Mouse (Mus musculus) naive thymus-derived CD4-positive, alpha-beta T cell, adult 2 months (primary cell): ENCODE data around the gene Tctex1d4.

Source experiments
- DNase-seq: peaks from one replicate; pipeline ENCODE4 v3.0.0-alpha.2; 2011; ENCODE audit warnings: low read depth

Gene Tctex1d4

DNA sequence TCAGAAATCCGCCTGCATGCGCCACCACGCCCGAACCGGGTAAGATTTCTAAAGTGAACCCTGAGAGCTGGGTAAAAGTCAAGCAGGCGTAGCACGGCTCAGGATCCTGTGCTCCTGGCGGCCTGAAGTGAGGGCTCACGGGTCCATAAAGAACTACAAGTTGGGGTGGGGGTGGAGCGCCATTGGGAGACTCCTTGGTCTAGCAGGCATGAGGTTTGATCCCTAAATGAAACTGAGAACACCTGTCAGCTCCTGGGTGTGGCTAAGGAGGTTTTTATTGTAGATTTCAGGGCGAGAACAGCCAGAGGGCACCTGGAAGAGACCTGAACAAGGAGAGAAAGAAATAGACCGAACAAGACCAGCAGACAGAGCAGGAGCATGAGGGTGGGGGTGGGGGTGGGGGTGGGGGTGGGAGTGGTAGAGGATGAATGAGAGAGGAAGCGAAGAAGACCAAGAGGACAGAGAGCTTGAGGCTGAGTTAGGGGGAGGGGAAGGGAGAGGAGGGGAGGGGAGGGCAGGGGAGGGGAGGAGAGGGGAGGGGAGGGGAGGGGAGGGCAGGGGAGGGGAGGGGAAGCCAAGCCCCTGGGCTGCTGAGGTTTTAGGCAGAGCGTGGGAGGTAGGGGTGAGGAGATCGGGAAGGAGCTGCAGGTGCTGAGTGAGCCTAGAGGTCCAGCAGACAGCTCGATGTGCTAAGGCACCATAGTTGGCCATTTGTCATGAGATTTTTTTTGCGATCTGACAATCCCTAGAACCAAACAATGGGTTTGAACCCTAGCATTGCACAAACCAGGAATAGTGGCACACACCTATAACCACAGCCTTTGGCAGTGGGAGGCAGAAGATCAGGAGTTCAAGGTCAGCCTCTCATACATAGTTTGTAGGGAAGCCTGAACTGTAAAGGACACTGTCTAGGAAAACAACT, 12.0 kb downstream of the Tctex1d4 start:
- peak; percentile 45 for DNase-seq

DNA sequence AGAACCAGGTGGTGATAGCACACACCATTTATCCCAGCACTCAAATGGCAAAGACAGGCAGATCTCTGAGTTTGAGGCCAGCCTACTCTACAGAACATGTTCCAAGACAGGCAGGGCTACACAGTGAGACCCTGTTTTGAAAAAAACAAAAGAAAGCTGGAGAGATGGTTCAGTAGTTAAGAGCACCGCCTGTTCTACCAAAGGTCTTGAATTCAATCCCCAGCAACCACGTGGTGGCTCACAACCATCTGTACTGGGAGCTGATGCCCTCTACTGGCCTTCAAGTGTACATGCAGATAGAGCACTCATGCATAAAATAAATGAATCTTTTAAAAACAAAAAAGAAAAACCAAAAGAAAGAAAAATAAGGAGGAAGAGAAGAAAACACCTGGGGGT, 12.6 kb downstream of the Tctex1d4 start:
- DNase-seq, result peak; percentile 80

DNA sequence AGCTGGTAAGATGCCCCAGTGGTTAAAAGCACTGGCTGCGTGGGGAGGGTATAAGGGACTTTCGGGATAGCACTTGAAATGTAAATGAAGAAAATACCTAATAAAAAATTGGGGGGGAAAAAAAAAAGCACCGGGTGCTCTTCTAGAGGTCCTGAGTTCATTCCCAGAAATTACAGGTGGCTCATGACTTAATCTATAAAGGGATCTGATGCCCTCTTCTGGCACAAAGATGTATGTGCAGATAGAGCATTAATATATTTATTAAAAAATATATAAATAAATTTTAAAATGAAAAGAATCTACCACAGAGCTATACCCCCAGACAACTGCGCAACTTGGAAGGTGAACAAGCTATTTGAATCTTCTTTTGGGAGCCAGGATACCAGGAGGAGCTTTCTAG, 14.0 kb downstream of the Tctex1d4 start:
- DNase-seq, result peak; percentile 56

DNA sequence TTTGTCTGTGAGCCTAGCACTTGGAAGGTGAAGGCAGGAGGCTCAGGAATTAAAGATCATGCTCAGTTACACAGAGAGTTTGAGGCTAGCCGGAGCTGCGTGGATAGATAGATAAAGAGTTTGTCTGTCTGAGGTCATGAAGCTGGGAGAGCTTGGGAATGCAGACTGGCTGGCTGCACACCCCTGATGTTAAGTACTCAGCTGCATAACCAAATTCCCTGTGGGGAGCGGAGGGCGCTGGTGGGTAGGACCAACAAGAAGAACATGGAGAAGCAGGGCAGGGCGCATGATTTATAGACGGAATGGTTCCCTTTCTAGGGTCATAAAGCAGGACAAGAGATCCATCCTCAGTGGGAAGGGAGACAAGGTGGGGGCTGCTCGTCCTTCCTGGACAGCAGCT, 16.4 kb downstream of the Tctex1d4 start:
- no peak for DNase-seq

DNA sequence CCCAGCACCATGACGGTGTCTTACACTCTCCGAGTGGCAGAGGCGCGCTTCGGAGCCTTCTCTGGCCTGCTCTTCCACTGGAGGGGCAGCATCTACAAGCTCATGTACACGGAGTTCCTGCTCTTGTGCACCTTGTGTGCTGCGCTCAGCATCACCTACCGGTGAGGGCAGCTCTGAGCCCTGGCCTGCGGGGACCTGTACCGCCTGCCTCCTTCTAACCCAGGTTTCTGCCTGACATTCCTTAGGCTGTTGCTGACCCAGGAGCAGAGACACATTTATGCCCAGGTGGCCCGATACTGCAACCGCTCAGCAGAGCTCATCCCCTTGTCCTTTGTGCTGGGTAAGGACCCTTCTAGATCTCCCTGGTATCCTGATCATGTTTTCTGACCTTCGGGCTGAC, 18.7 kb downstream of the Tctex1d4 start:
- DNase-seq, result no peak

DNA sequence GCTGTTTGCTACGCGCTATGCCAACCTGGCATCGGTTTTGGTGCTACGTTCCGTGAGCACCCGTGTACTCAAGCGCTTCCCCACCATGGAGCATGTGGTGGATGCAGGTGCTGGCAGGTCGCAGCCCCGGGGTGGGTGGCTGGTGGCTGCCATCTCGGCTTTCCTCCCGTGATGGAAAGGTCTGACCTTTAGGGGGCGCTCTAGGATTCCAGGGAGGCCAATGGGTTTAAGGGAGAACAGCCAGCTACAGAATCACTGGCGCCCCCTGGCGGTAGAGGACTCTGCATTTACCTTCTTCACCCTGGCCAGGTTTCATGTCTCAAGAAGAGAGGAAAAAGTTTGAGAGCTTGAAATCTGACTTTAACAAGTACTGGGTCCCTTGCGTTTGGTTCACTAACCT, 19.6 kb downstream of the Tctex1d4 start:
- DNase-seq, result peak; percentile 95

DNA sequence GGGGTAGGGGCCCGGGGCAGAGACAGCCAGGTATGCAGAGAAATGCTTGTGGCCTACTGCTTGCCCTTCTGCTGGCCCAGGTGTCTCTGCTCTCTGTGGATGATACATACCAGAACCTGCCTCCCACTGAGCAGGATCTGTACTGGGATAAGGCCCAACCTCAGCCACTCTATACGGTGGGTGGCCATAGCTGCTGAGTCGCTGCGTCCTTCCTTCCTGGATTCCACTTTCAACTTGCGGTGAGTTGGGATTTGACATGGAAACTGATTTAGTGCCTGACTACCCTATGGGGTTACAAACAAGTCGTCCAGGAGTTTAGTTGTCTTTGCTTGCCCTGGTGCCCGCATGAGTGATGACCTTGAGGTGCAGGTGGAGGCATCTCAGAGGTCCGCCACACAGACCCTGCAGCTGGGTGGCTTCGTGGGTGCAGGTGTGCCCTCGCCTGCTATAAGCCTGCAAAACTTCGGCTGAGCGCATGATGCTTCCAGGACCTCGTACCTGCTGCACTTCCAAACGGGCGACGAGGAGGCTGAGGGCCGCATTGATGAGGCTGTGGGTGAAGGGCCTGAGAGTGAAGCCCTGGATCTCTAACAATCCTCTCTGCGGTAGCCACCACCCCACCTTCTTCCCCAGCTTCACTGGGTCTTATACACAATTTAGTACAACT, 21.6 kb downstream of the Tctex1d4 start:
- no peak for DNase-seq

DNA sequence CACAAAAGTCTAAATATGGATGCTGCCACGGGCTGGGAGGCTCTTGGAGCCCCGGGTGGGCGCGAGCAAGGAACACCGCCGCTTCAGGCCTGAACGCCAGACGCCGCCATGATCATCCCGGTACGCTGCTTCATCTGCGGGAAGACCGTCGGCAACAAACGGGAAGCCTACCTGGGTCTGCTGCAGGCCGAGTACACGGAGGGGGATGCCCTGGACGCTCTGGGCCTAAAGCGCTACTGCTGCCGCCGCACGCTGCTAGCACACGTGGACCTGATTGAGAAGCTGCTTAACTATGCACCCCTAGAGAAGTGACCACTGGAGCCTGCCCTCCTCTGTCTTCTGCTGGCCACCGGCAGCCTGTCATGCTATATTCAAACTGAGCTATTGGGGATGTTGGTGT, 22.2 kb downstream of the Tctex1d4 start:
- no peak for DNase-seq

DNA sequence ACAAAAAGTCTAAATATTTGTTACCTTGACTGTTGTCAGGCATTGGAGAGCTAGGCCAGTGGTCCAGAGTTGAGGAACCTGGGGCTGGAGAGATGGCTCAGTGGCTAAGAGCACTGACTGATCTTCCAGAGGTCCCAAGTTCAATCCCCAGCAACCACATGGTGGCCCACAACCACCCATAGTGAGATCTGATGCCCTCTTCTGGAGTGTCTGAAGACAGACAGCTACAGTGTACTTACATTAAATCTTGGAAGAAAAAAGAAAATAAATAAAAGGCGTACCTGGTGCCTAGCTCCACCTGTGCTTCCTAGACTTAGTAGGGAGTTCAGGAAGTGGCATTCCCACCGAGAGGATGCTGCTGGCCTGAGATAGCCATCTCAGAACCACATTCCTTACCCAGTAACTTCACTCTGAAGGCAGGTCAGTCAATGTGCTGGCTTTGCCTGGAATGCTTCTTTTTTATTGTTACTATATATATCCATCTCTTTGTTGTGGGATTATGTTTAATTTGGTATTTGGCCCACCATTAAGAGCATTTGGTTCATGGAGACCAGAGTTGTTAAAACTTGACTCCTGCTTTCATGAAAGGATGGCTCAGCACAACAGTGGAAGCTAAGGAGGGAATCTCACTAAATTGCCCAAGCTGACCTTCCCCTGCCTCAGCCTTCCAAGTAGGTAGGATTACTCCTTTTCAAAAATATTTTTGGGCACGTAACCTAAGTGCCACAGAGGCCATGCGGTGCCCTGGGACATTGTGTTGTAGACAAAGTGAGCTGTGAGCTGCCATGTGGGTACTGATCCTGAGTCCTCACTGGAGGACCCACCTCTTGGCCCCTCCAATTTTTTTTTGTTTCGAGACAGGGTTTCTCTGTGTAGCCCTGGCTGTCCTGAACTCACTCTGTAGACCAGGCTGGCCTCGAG, 23.0 kb downstream of the Tctex1d4 start:
- DNase-seq, result no peak

DNA sequence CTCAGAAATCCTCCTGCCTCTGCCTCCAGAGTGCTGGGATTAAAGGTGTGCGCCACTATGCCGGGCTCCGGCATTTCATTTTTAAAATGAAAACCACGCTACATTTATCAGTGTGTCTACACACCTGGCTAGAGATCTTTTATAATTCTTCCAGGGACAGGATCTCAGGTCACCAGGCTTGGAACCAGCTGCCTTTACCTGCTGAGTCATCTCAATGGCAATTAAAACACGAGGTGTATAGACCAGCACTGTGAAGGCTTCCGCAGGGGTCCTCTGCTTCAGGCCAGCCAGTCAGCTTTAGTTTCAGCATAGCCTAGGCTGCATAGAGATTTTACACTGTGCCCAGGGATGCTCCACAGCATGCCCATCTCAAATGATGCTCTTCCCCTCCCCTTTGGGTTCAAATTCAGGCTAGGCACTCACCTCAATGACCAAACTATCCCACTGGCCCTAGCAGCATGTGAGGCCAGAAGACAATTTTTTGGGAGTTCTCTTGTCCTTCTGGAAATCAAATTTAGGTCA, 23.7 kb downstream of the Tctex1d4 start:
- DNase-seq, result no peak

DNA sequence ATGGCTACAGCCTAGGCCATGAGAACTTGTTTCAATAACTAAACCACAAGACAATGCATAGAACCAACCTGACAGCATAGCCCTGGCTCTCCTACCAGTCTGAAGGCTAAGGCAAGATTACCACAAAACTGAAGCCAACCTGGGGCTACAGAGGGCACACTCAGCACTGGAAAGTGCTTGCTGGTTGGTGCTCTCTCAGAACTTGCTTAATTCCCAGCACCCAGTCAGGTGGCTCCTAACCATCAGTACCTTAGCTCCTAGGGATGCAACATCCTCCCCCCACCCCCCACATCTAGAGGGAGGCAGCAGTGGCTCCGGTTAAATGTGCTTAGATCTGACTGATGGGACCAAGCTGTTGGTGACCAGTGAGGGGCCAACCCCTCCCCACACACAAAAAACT, 24.8 kb downstream of the Tctex1d4 start:
- DNase-seq, result no peak

DNA sequence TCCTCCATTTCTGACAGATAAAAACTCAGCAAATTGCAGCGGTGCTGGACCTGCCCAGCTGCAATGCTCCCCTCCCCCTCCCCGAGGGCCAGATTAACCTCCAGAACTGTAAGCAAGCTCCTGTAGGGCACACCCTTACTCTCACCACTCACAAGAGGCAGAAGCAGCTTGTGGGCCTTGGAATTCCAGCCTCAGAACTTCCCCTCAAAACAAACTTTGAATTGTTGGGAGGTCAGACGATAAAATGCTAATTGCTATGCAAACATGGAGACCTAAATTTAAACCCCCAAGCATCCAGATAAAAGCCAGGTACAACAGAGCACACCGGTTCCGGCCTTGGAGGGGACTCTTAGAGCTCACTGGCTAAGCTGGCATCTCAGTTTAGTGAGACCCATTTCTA, 26.1 kb downstream of the Tctex1d4 start:
- DNase-seq, result no peak

DNA sequence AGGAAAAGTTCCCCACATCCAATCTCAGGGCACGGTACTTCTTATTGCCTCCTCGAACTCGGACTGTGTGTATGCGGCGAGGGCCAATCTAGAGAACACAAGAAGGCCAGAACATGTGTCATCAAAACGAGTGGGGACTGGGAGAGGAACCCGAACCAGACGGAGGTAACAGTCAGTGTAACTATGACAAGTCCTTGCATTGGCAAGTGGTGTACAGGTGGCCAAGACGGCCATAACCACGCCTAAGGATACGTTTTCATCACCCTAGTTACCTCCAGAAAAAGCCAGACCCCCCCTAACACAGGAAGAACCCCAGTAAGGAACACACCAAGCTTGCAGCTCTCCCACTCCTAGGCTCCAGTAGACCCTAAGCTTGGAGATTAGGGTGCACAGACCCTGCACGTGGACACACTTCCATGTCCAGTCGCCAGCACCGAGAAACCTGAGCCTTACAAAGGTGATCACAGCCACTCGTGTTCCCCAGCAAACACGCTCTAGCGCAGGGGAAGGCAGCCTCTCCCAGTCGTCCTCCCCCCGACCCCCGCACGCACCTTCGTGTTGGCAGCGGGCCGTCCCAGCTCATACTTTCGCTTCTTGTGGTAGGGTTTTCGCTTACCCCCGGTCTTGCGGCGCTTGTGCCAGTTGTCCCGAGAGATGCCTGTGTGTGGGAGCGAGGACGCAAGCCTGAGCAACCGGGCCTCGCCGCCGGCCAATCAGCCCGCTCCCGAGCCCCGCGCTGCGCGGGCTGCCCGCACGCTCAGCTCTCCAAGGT, 28.6 kb downstream of the Tctex1d4 start:
- no peak for DNase-seq

DNA sequence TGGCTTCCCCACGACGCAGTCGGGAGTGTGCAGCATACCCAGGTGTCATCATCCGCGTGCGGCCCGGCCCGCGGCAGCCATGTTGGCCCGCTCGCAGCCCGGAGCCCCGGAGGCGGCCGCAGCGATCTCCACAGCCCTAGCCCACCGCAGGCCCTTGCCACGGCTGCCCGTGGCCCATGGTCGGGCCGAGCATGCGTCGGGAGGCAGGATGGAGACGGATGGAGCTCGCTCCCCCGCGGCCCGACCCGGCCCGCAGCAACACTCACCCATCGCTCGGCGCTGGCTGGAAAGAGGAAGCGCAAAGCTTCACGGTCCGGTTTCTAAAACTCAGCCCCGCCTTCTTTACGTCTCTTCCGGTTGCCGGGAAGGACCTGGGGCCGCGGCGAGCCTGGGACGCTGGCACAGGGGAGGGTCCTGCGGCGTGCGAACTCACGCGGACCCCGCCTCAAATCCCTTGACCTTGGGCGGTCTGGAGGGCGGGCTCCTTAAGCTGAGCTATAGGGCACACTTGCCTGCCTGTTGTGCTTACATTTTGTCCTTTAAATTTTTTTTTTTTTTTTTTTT, 29.3 kb downstream of the Tctex1d4 start, which contains the start of gene Rps8:
TSS of gene Rps8 (minus strand) at position 452 of the 564 bp plus-strand sequence.
- peak; percentile 88 for DNase-seq

DNA sequence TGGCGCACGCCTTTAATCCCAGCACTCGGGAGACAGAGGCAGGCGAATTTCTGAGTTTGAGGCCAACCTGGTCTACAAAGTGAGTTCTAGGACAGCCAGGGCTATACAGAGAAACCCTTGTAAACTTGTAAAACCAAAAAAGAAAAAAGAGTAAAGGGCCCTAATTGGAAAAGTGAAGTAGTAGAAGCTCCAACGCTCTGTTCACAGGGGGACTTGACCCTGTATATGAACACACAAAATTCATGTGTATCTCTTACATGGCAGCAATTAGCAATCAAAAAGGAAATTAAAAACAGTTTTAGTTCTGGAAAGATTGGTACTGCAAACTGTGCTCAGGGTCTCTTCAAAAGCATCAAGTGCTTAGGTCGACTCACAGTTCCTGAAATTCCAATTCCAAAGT, 29.8 kb downstream of the Tctex1d4 start:
- DNase-seq, result no peak

DNA sequence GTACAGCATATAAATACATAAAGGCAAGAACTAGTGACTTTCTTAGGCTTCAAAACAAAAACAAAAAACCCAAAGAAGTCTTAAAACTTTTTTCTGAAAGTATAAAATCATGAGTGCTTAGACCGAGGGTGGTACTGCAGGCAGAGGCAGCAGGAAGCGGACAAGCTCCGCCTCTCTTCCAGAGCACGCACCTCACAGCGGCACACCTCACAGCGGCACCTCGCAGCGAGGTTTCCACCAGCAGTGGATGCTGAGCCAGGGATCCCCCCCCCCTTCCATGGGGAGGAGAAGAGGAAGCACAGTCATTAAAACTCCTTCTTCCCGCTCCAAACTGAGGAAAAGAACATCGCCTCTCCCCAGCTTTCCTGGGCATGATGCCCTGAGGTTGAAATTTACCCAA, 33.1 kb downstream of the Tctex1d4 start:
- DNase-seq, result no peak

DNA sequence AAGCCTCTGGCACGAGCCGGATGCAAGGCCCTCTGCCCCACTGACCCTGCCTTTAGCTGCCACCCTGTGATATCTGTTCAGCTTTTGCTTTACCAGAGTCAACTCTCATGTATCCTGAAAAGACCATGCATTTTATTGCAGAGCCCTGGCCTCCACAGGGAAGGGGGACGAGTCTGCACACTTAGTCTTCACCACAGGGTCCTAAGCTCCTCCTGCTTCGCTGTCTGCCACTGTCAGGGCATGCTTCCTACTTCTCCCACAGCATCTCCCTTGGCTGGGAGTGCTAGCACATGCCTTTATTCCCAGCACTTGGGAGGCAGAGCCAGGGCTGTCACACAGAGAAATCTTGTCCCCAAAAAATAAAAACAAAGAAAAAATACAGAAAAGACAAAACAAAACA, 34.6 kb downstream of the Tctex1d4 start:
- no peak for DNase-seq

DNA sequence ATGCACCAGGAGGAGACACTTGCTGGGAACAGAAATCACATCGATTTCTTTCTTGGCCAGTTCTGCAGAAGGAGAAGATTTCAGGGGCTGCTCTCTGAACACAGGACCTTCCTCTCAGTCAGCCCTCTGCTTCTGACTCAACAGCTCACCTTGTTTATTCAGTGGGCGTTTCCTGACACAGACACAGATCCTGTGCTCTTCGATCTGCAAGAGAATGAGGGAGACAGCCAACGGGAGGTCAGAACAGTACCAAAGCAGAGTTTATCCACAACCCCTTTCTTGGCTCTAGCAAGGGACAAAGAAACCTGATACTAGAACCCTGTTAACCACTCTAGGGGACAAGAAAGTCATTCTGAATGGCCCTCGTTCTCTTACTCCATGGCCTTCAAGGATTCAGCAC, 43.3 kb downstream of the Tctex1d4 start:
- no peak for DNase-seq
